Mouse (Mus musculus): ENCODE measurements around the gene Khnyn. TPM values are rescaled to one million over a fixed set of nuclear protein-coding genes. Genes with fewer than 3 reads are reported as not detected.

The Khnyn gene
- polyA plus RNA-seq, 1 experiment from 2014 or later, result 8.7 TPM

GRCm38 (mm10) chr14:55922475-55923232 lies 37.9 kb downstream of the Khnyn start:
- Histone ChIP-seq H3K27me3 (ENCODE audit: control insufficient read depth, insufficient read depth, low read length) (no peaks in the 10 kb centered on the region), H3K4me1 (ENCODE audit: control insufficient read depth, insufficient read depth, low read length) (no peaks in the 10 kb centered on the region; the same call in 1 of the 2 replicates), H3K4me2 (no peak overlapping the region), H3K27ac (ENCODE audit: low read depth, low read length) (no peak overlapping the region), H3K4me3 (ENCODE audit: low read depth, low read length) (no peak overlapping the region), H3K36me3 (ENCODE audit: control insufficient read depth, insufficient read depth, low read length) (no peaks in the 10 kb centered on the region), H3K9me3 (ENCODE audit: control insufficient read depth, low read length) (no peaks in the 10 kb centered on the region), H3K9ac (ENCODE audit: low read length) (no peak overlapping the region)
- no peak for DNase-seq (ENCODE audit: low spot score, missing footprints)
- ATAC-seq (ENCODE audit: low FRiP score), result no peak
- WGBS, result 83% methylated on average over 7 of the region's 7 CpGs

GRCm38 (mm10) chr14:55926847-55927246 lies 42.1 kb downstream of the Khnyn start:
- H3K4me1 ChIP-seq (ENCODE audit: control insufficient read depth, insufficient read depth, low read length), result no peaks in the 10 kb centered on the region
- no peak for ATAC-seq (ENCODE audit: low FRiP score)
- no peaks in the 10 kb centered on the region for H3K9me3 ChIP-seq (ENCODE audit: control insufficient read depth, low read length)
- H3K36me3 ChIP-seq (ENCODE audit: control insufficient read depth, insufficient read depth, low read length), result no peaks in the 10 kb centered on the region
- WGBS, result 85% methylated on average over 4 of the region's 4 CpGs
- H3K27me3 ChIP-seq (ENCODE audit: control insufficient read depth, insufficient read depth, low read length), result no peaks in the 10 kb centered on the region
- DNase-seq (ENCODE audit: low spot score, missing footprints), result no peak
- H3K27ac ChIP-seq (ENCODE audit: low read depth, low read length), result no peak overlapping the region
- H3K4me2 ChIP-seq, result no peak overlapping the region
- H3K9ac ChIP-seq (ENCODE audit: low read length), result no peak overlapping the region
- no peak overlapping the region for H3K4me3 ChIP-seq (ENCODE audit: low read depth, low read length)

GRCm38 (mm10) chr14:55929263-55929997 lies 44.7 kb downstream of the Khnyn start:
- Histone ChIP-seq H3K4me3 (ENCODE audit: low read depth, low read length) (no peak overlapping the region), H3K27me3 (ENCODE audit: control insufficient read depth, insufficient read depth, low read length) (no peaks in the 10 kb centered on the region), H3K4me2 (no peak overlapping the region), H3K9me3 (ENCODE audit: control insufficient read depth, low read length) (no peaks in the 10 kb centered on the region), H3K27ac (ENCODE audit: low read depth, low read length) (no peak overlapping the region), H3K4me1 (ENCODE audit: control insufficient read depth, insufficient read depth, low read length) (no peaks in the 10 kb centered on the region), H3K9ac (ENCODE audit: low read length) (no peak overlapping the region), H3K36me3 (ENCODE audit: control insufficient read depth, insufficient read depth, low read length) (no peaks in the 10 kb centered on the region)
- 84% methylated on average over 12 of the region's 12 CpGs for WGBS
- DNase-seq (ENCODE audit: low spot score, missing footprints) (no peak), ATAC-seq (ENCODE audit: low FRiP score) (no peak)

GRCm38 (mm10) chr14:55933586-55933985 lies 48.8 kb downstream of the Khnyn start:
- no peak overlapping the region for H3K4me3 ChIP-seq (ENCODE audit: low read depth, low read length)
- no peak overlapping the region for H3K9ac ChIP-seq (ENCODE audit: low read length)
- DNase-seq (ENCODE audit: low spot score, missing footprints), result no peak
- 76% methylated on average over 7 of the region's 7 CpGs for WGBS
- no peaks in the 10 kb centered on the region for H3K36me3 ChIP-seq (ENCODE audit: control insufficient read depth, insufficient read depth, low read length)
- H3K4me1 ChIP-seq (ENCODE audit: control insufficient read depth, insufficient read depth, low read length), result no peaks in the 10 kb centered on the region
- H3K27me3 ChIP-seq (ENCODE audit: control insufficient read depth, insufficient read depth, low read length), result no peaks in the 10 kb centered on the region
- no peak overlapping the region for H3K4me2 ChIP-seq
- no peak for ATAC-seq (ENCODE audit: low FRiP score)
- H3K27ac ChIP-seq (ENCODE audit: low read depth, low read length), result no peak overlapping the region
- no peaks in the 10 kb centered on the region for H3K9me3 ChIP-seq (ENCODE audit: control insufficient read depth, low read length)

DNA sequence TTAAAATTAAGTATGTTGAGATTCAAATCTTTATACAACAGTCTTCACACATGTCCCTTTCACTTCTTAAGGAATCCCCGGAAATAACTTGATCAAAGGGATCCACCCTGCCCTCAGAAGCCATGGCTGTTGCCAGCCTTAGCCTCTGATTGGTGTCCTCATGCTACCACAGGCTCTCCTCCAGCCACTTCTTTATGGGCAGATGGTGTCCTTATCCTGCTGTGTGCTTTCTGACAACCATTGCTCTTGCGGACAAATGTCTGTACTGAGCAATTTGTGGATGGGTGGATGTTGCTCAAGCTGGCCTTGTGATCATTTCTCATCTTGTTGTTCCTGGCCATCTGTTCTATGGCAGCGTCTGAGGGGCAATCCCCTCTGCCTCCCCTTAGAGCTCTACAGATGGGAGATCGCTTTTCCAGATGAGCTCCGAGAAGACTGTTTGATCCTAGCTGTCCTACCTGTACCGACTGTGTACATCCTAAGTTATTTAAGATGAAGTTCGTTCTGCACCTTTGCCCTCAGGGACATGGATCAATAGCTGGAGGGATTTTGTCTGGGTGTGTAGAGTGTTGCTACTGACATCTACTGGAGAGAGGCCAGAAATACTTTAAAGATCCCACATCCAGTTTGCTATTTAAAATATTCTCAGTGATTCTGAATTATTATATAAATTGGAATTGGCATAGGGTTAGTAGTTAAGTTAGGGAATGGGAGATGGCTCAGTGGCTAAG lies 55.5 kb downstream of the Khnyn start:
- H3K36me3 ChIP-seq (ENCODE audit: control insufficient read depth, insufficient read depth, low read length), result no peaks in the 10 kb centered on the region
- no peaks in the 10 kb centered on the region for H3K27me3 ChIP-seq (ENCODE audit: control insufficient read depth, insufficient read depth, low read length)
- WGBS, result 67% methylated on average over 7 of the region's 7 CpGs
- H3K9me3 ChIP-seq (ENCODE audit: control insufficient read depth, low read length), result no peaks in the 10 kb centered on the region
- no peak overlapping the region for H3K27ac ChIP-seq (ENCODE audit: low read depth, low read length)
- no peak overlapping the region for H3K4me2 ChIP-seq
- no peak overlapping the region for H3K4me3 ChIP-seq (ENCODE audit: low read depth, low read length)
- ATAC-seq (ENCODE audit: low FRiP score) (no peak), DNase-seq (ENCODE audit: low spot score, missing footprints) (no peak)
- no peak overlapping the region for H3K9ac ChIP-seq (ENCODE audit: low read length)
- no peaks in the 10 kb centered on the region for H3K4me1 ChIP-seq (ENCODE audit: control insufficient read depth, insufficient read depth, low read length)

GRCm38 (mm10) chr14:55943601-55944000 lies 58.9 kb downstream of the Khnyn start:
- H3K27ac ChIP-seq (ENCODE audit: low read depth, low read length), result no peak overlapping the region
- DNase-seq (ENCODE audit: low spot score, missing footprints), result no peak
- 84% methylated on average over 11 of the region's 11 CpGs for WGBS

GRCm38 (mm10) chr14:55944575-55944974 lies 59.8 kb downstream of the Khnyn start, which contains the start of gene Cma1:
Gene Cma1, minus strand, starts transcription at chr14:55944675.
- H3K4me3 ChIP-seq (ENCODE audit: low read depth, low read length), result no peak within 1 kb of the TSS
- H3K9me3 ChIP-seq (ENCODE audit: control insufficient read depth, low read length), result no peaks in the 10 kb centered on the region
- DNase-seq (ENCODE audit: low spot score, missing footprints) (no peak), ATAC-seq (ENCODE audit: low FRiP score) (no peak)
- H3K27me3 ChIP-seq (ENCODE audit: control insufficient read depth, insufficient read depth, low read length), result no peaks in the 10 kb centered on the region
- H3K27ac ChIP-seq (ENCODE audit: low read depth, low read length), result no peak within 1 kb of the TSS
- 82% methylated on average over 4 of the region's 4 CpGs for WGBS
- H3K9ac ChIP-seq (ENCODE audit: low read length), result no peak within 1 kb of the TSS
- no peaks in the 10 kb centered on the region for H3K4me1 ChIP-seq (ENCODE audit: control insufficient read depth, insufficient read depth, low read length)
- H3K4me2 ChIP-seq, result no peak within 1 kb of the TSS
- no peaks in the 10 kb centered on the region for H3K36me3 ChIP-seq (ENCODE audit: control insufficient read depth, insufficient read depth, low read length)

More at GRCm38 (mm10) chr14:55943601-55944000, 58.9 kb downstream of the Khnyn start:
- no peak overlapping the region for H3K4me3 ChIP-seq (ENCODE audit: low read depth, low read length)
- no peaks in the 10 kb centered on the region for H3K9me3 ChIP-seq (ENCODE audit: control insufficient read depth, low read length)
- H3K9ac ChIP-seq (ENCODE audit: low read length), result no peak overlapping the region
- no peaks in the 10 kb centered on the region for H3K4me1 ChIP-seq (ENCODE audit: control insufficient read depth, insufficient read depth, low read length)
- ATAC-seq (ENCODE audit: low FRiP score), result no peak
- no peak overlapping the region for H3K4me2 ChIP-seq
- H3K27me3 ChIP-seq (ENCODE audit: control insufficient read depth, insufficient read depth, low read length), result no peaks in the 10 kb centered on the region
- no peaks in the 10 kb centered on the region for H3K36me3 ChIP-seq (ENCODE audit: control insufficient read depth, insufficient read depth, low read length)

DNA sequence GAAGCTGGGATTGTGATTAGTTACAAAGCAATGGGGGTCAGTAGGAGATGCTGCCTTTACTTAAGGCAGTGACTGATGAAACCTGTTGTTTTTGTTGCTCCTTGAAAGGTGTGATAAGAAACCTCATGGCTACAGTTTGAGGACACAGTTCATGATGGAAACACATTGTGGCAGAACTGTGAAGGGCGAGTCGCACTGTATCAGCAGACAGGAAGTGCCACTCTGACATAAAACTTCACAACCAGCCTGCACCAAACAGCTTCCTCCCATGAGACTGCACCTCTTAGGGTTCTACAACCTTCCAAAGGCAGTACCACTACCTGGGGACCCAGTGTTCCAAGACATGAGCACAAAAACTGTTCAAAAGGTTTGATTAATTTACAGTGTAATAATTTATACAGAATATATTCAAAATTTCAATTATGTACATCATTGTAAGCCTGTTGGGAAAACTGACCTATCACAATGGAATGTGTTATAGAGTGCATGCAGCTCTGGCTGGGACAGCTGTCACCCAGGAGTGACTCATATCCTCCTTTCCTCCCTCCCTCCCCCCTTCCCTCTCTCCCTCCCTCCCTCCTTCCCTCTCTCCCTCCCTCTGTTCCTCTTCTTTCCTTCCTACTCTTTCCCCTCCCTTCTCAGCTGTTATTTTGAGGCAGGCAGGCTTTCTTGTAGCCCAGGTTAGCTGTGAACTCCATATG lies 61.7 kb downstream of the Khnyn start:
- no peak overlapping the region for H3K27ac ChIP-seq (ENCODE audit: low read depth, low read length)
- 82% methylated on average over 2 of the region's 2 CpGs for whole genome bisulfite sequencing
- no peak for ATAC-seq (ENCODE audit: low FRiP score)
- H3K4me1 ChIP-seq (ENCODE audit: control insufficient read depth, insufficient read depth, low read length), result no peaks in the 10 kb centered on the region
- H3K9me3 ChIP-seq (ENCODE audit: control insufficient read depth, low read length), result no peaks in the 10 kb centered on the region
- no peak for DNase-seq (ENCODE audit: low spot score, missing footprints)
- H3K9ac ChIP-seq (ENCODE audit: low read length), result no peak overlapping the region
- no peaks in the 10 kb centered on the region for H3K36me3 ChIP-seq (ENCODE audit: control insufficient read depth, insufficient read depth, low read length)
- no peak overlapping the region for H3K4me2 ChIP-seq
- H3K27me3 ChIP-seq (ENCODE audit: control insufficient read depth, insufficient read depth, low read length), result no peaks in the 10 kb centered on the region
- H3K4me3 ChIP-seq (ENCODE audit: low read depth, low read length), result no peak overlapping the region

All from midbrain, embryonic 11.5 days (tissue).